Mouse (Mus musculus) small intestine, adult 2 months (tissue): ENCODE data around the gene Olfr623.

Experiments
- CTCF ChIP-seq: fragments of 200-500 bp; IDR thresholded peaks from 2 replicates; pipeline ENCODE4 v1.5.1; 2012; ENCODE audit warnings: low read depth, mild to moderate bottlenecking, control low read depth, inconsistent platforms, low read length, moderate library complexity, mixed read lengths; ENCODE audit not compliant: insufficient replicate concordance, insufficient read length; ENCODE audit errors: extremely low read depth
- POLR2A ChIP-seq: fragments of 200-500 bp; IDR thresholded peaks from 2 replicates; pipeline ENCODE4 v1.6.1; 2012; ENCODE audit warnings: low read depth, mild to moderate bottlenecking, control low read depth, inconsistent platforms, low read length, moderate library complexity

GRCm38 (mm10) chr7:103699469-103699868 is 36.0 kb upstream of the Olfr623 start:
- TF ChIP-seq CTCF (no peak), POLR2A (no peak)
